Mouse (Mus musculus) liver, adult 2 months (tissue): ENCODE measurements around the gene Ttn. TPM values are rescaled to one million over a fixed set of nuclear protein-coding genes. Genes with fewer than 3 reads are reported as not detected.

Experiments used
- DNase-seq: peaks from one replicate; pipeline ENCODE4 v3.0.0-alpha.2; 2011; ENCODE audit warnings: low read depth, low spot score; ENCODE audit errors: extremely low read depth
- H3K27ac ChIP-seq: fragments of 200-500 bp; replicated peaks from 2 replicates; pipeline ENCODE4 v1.5.1; 2012; ENCODE audit warnings: low read depth, mild to moderate bottlenecking, control low read depth, inconsistent platforms, low read length; ENCODE audit not compliant: insufficient read depth
- H3K27me3 ChIP-seq: fragments of 200-500 bp; 2 replicates; pipeline ENCODE4 v1.6.1; 2012; ENCODE audit warnings: mild to moderate bottlenecking, moderate library complexity, low read length, inconsistent platforms; ENCODE audit not compliant: control insufficient read depth, insufficient read depth
- H3K36me3 ChIP-seq: fragments of 200-500 bp; 2 replicates; pipeline ENCODE4 v1.6.1; 2012; ENCODE audit warnings: low read length, inconsistent platforms; ENCODE audit not compliant: control insufficient read depth, insufficient read depth
- H3K4me1 ChIP-seq: fragments of 200-500 bp; 2 replicates; pipeline ENCODE4 v1.6.1; 2011; ENCODE audit warnings: low read length; ENCODE audit not compliant: control insufficient read depth, insufficient read depth
- H3K4me3 ChIP-seq: fragments of 200-500 bp; 2 replicates; pipeline ENCODE4 v1.5.1; 2011; ENCODE audit warnings: low read depth, mild to moderate bottlenecking, control low read depth, low read length, moderate library complexity; ENCODE audit not compliant: insufficient read depth
- H3K79me2 ChIP-seq: fragments of 200-500 bp; 2 replicates; pipeline ENCODE4 v1.6.1; 2012; ENCODE audit warnings: inconsistent platforms, mild to moderate bottlenecking, low read length, moderate library complexity; ENCODE audit not compliant: control insufficient read depth, insufficient read depth
- H3K9ac ChIP-seq: fragments of 200-500 bp; 2 replicates; pipeline ENCODE4 v1.6.1; 2012; ENCODE audit warnings: low read depth, mild to moderate bottlenecking, control low read depth, inconsistent platforms, low read length
- CTCF ChIP-seq: fragments of 200-500 bp; IDR thresholded peaks from 2 replicates; pipeline ENCODE4 v1.5.1; 2011; ENCODE audit warnings: low read depth, low read length, control low read depth
- POLR2A ChIP-seq: fragments of 200-500 bp; IDR thresholded peaks from 2 replicates; pipeline ENCODE4 v1.6.1; 2011; ENCODE audit warnings: low read length, control low read depth; ENCODE audit not compliant: insufficient read depth; ENCODE audit errors: extremely low read depth
- WGBS: fragments of 180-500 bp; shearing (Covaris S2); methylation state at CpG from one replicate; pipeline ENCODE4 v1.1.7; 2018; 5-methylcytosine and 5-hydroxymethylcytosine counted together
- polyA plus RNA-seq: library from polyadenylated mRNA; depleted of rRNA; stranded (reverse); fragments of >200 nt; gene quantifications from 2 replicates; pipeline ENCODE4 v1.2.3, GENCODE M21; 2012
- total RNA-seq: library from RNA; depleted of rRNA; stranded (reverse); fragments of >200 nt; gene quantifications from 2 replicates; pipeline ENCODE4 v1.2.3, GENCODE M21; 2014

Gene Ttn
- total and polyA plus RNA-seq, 2 experiments, result 0.01 to 4.9 TPM

DNA sequence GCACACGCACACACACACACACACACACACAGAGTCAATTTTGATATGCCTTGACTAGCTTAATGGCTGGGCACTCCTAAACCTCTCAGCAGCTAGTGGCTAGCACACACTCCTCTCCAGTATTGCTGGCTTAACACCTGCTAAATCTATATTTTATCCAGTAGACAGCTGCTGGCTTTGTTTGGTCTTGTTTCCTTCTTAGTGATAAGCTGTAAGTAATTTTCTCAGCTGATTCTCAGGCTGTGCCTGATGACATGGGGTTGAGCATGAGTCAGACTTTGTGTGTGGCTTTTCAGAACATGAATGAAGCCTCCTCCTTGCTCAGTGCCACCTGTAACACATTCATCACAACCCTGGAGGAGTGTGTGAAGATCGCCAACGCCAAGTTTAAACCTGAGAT lies 295.4 kb downstream of the Ttn start:
- Histone ChIP-seq H3K4me1 (peaks cover 2% of the 10 kb centered on the region; the same call in 1 of the 2 replicates), H3K27ac (no peak overlapping the region), H3K36me3 (peaks cover 41% of the 10 kb centered on the region), H3K9ac (no peak overlapping the region), H3K79me2 (no peaks in the 10 kb centered on the region), H3K4me3 (no peak overlapping the region), H3K27me3 (no peaks in the 10 kb centered on the region)
- 93% methylated on average over 3 of the region's 3 CpGs for WGBS
- DNase-seq, result no peak
- TF ChIP-seq CTCF (no peak), POLR2A (no peak)

DNA sequence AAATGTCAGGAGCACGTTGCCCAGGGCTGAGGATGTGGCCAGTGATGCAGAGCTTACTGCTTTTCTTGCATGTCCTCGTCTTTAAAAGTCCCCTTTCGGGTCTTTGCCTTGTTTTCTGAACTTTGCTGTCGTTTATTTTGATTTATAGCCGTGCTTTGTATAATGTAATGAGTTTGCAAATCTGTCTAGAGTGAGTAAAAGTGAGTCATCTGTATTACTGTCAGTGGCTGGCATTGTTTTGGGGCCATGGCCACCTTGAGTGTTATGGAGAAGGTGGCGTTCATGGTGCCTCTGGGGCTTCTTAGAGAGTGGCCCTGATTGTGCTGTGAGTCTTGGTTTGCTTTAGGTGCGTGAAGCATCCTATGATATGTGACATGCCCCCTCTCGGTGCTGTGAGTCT lies 300.0 kb downstream of the Ttn start:
- Histone ChIP-seq H3K79me2 (peaks cover 3% of the 10 kb centered on the region; the same call in 1 of the 2 replicates), H3K36me3 (peaks cover 32% of the 10 kb centered on the region), H3K27ac (no peak overlapping the region), H3K27me3 (no peaks in the 10 kb centered on the region), H3K4me3 (no peak overlapping the region), H3K9ac (no peak overlapping the region), H3K4me1 (0 out of 2 replicates have a peak, but pooled peaks cover 2% of the 10 kb centered on the region)
- DNase-seq, result no peak
- WGBS, result 96% methylated on average over 8 of the region's 8 CpGs
- TF ChIP-seq POLR2A, result no peak
- no peak for TF ChIP-seq CTCF

DNA sequence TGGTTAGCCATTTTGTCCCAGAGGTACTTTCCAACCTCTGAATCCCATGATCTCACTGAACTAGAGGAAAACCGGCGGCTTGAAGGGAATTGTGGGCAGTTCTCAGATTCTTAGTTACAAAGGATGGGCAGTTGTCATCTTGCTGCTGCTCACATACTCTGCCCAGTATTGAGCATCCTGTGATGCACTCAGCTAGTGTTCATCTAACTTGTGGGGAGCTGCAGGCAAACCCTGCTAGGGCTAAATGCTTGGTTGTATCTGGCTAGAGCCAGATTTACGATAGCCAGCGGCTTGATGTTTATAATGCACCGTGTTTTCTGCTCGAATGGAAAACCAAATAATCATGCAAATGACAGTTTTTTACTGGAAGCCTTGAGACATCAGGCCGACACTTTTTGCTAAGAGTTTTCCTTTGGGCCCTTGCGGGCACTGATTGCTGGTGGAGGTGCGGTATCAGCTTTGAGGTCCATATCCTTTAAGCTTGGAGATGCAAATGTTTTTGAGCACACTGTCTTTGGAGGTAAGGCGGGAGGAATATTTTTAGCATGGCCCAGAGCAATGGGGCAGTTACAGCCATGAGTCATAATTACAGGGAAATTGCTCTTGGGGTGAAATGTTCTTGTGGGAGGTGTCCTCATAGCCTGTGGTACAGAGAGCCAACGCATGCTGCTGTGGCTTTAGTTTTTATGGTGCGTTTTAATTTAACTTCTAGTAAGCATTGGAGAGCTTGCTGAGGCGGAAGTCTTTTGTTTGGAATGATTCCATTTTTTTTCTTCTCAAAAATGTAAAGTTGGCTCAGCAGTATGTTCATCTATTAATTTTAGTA lies 305.7 kb downstream of the Ttn start:
- DNase-seq, result peak; percentile 13
- Histone ChIP-seq H3K4me1 (peaks cover 10% of the 10 kb centered on the region), H3K79me2 (peaks cover 15% of the 10 kb centered on the region; the same call in 1 of the 2 replicates), H3K9ac (peak overlapping the region; percentile 19; the same call in 1 of the 2 replicates), H3K36me3 (peaks cover 7% of the 10 kb centered on the region), H3K27me3 (no peaks in the 10 kb centered on the region), H3K27ac (no peak overlapping the region), H3K4me3 (no peak overlapping the region)
- 80% methylated on average over 13 of the region's 13 CpGs for WGBS
- no peak for TF ChIP-seq POLR2A
- no peak for TF ChIP-seq CTCF

DNA sequence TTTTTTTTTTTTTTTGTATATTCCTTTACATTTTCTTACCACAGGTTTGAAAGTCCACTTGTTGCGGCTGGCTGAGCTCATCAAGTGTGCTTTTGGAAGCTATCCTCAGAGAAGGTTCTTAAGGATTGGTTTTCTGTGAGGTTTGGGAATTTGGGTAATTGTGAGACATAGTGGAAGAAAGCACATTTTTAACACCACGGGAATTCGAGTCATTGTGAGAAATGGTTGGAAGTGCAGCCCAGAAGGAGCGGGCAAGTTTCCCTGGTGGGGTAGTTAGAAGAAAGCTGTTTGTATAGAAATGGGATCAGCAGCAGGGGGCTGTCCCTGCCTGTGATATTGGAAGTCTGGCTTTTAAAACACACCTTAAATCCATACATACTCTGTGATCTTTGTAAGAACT lies 306.4 kb downstream of the Ttn start:
- H3K27ac ChIP-seq, result no peak overlapping the region
- peak overlapping the region; percentile 19; the same call in 1 of the 2 replicates for H3K9ac ChIP-seq
- peak overlapping the region; percentile 71; the same call in 1 of the 2 replicates for H3K4me3 ChIP-seq
- H3K27me3 ChIP-seq, result no peaks in the 10 kb centered on the region
- H3K4me1 ChIP-seq, result peaks cover 11% of the 10 kb centered on the region
- no peak for DNase-seq
- TF ChIP-seq POLR2A, result no peak
- TF ChIP-seq CTCF, result no peak
- peaks cover 15% of the 10 kb centered on the region; the same call in 1 of the 2 replicates for H3K79me2 ChIP-seq
- peaks cover 5% of the 10 kb centered on the region for H3K36me3 ChIP-seq
- 26% methylated on average over 4 of the region's 4 CpGs for WGBS

DNA sequence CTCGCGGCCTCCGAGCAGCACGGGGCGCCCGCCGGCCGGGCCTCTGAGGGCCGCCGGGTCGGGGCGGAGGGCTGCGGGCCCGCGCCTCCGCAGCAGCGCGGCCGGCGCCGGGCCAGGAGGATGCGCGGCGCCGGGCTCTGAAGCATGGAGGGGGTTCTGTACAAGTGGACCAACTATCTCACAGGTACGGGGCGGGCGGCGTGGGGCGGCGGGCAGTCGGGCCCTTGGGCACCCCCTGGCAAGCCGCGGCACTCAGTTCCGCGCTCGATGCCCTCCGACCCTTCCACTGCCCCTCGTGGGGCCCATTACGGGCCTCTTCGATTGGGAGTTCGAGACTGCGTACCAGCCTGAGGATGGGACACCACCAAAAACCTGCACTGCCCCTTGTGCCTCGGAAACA lies 306.9 kb downstream of the Ttn start:
- 2% methylated on average over 43 of the region's 44 CpGs for WGBS
- no peak for DNase-seq
- Histone ChIP-seq H3K4me3 (peak overlapping the region; percentile 71), H3K79me2 (peaks cover 15% of the 10 kb centered on the region; the same call in 1 of the 2 replicates), H3K4me1 (peaks cover 11% of the 10 kb centered on the region), H3K27me3 (no peaks in the 10 kb centered on the region), H3K9ac (peak overlapping the region; percentile 77), H3K36me3 (peaks cover 4% of the 10 kb centered on the region), H3K27ac (no peak overlapping the region)
- TF ChIP-seq CTCF (no peak), POLR2A (no peak)
